Mouse (Mus musculus): Measurements from ENCODE around the gene Slbp.

- TF ChIP-seq CTCF (IDR thresholded peaks at IDR 0.05; ENCODE audit: borderline replicate concordance, insufficient read depth, low read depth, low read length) (no peak), POLR2A (IDR thresholded peaks at IDR 0.05; ENCODE audit: borderline replicate concordance, insufficient read depth, low read length) (no peak)
Measured at GRCm38 (mm10) chr5:33701832-33702231, 49.5 kb upstream of the Slbp start.
